Mouse (Mus musculus): Measurements from ENCODE around the gene Iscu. TPM values are rescaled to one million over a fixed set of nuclear protein-coding genes. Genes with fewer than 3 reads are reported as not detected.

Gene Iscu
- polyA plus RNA-seq (2012; rRNA removed) = 79.0 and 86.3 TPM in 2 replicates

GRCm38 (mm10) chr5:113772450-113772895 lies at the start of gene Iscu, which contains the start of gene Sart3:
Gene Iscu (plus strand): TSS chr5:113772748.
Gene Sart3 (minus strand): TSS chr5:113772510.
- WGBS = under 1% methylated on average over 49 of the region's 49 CpGs
- peak; percentile 80 for DNase-seq (ENCODE audit: low read depth, low spot score)

- WGBS = 34% methylated on average over 8 of the region's 8 CpGs
- DNase-seq (ENCODE audit: low read depth, low spot score) = no peak
Observed at GRCm38 (mm10) chr5:113723567-113724237, 48.8 kb upstream of the Iscu start.

- 5% methylated on average over 15 of the region's 15 CpGs for WGBS
- peak; percentile 29 for DNase-seq (ENCODE audit: low read depth, low spot score)
Observed at GRCm38 (mm10) chr5:113724446-113724845, 48.1 kb upstream of the Iscu start, which contains the start of gene 1700069L16Rik. Gene 1700069L16Rik (minus strand): TSS chr5:113724772.

- WGBS = 61% methylated on average over 12 of the region's 12 CpGs
- DNase-seq (ENCODE audit: low read depth, low spot score) = no peak
Observed at GRCm38 (mm10) chr5:113725417-113725816, 47.1 kb upstream of the Iscu start.

GRCm38 (mm10) chr5:113726618-113727017 lies 45.9 kb upstream of the Iscu start:
- WGBS = 66% methylated on average over 6 of the region's 6 CpGs
- no peak for DNase-seq (ENCODE audit: low read depth, low spot score)

GRCm38 (mm10) chr5:113727238-113727637 lies 45.3 kb upstream of the Iscu start:
- DNase-seq (ENCODE audit: low read depth, low spot score) = no peak
- WGBS = 55% methylated on average over 12 of the region's 12 CpGs

- WGBS = 84% methylated on average over 7 of the region's 7 CpGs
Observed at GRCm38 (mm10) chr5:113728011-113728410, 44.5 kb upstream of the Iscu start.

GRCm38 (mm10) chr5:113728691-113729090 lies 43.9 kb upstream of the Iscu start:
- WGBS = 86% methylated on average over 7 of the region's 7 CpGs
- DNase-seq (ENCODE audit: low read depth, low spot score) = no peak

More at GRCm38 (mm10) chr5:113728011-113728410, 44.5 kb upstream of the Iscu start:
- no peak for DNase-seq (ENCODE audit: low read depth, low spot score)

- no peak for DNase-seq (ENCODE audit: low read depth, low spot score)
- WGBS = 59% methylated on average over 7 of the region's 7 CpGs
Observed at GRCm38 (mm10) chr5:113730641-113731121, 41.9 kb upstream of the Iscu start.

- 75% methylated on average over 7 of the region's 7 CpGs for WGBS
- DNase-seq (ENCODE audit: low read depth, low spot score) = no peak
Observed at GRCm38 (mm10) chr5:113731174-113731573, 41.4 kb upstream of the Iscu start.

- DNase-seq (ENCODE audit: low read depth, low spot score) = no peak
- 29% methylated on average over 6 of the region's 6 CpGs for whole genome bisulfite sequencing
Observed at GRCm38 (mm10) chr5:113732182-113732581, 40.4 kb upstream of the Iscu start.

GRCm38 (mm10) chr5:113734376-113734775 lies 38.2 kb upstream of the Iscu start:
- DNase-seq (ENCODE audit: low read depth, low spot score) = no peak
- 66% methylated on average over 5 of the region's 5 CpGs for WGBS

- no peak for DNase-seq (ENCODE audit: low read depth, low spot score)
- WGBS = 15% methylated on average over 7 of the region's 7 CpGs
Observed at GRCm38 (mm10) chr5:113735023-113735344, 37.6 kb upstream of the Iscu start.

GRCm38 (mm10) chr5:113735345-113736112 lies 37.0 kb upstream of the Iscu start, which contains the start of gene Ficd:
Gene Ficd (plus strand): TSS chr5:113735803.
- WGBS = under 1% methylated on average over 71 of the region's 71 CpGs
- peak; percentile 87 for DNase-seq (ENCODE audit: low read depth, low spot score)

- 2% methylated on average over 10 of the region's 10 CpGs for WGBS
- no peak for DNase-seq (ENCODE audit: low read depth, low spot score)
Observed at GRCm38 (mm10) chr5:113736113-113736502, 36.4 kb upstream of the Iscu start.

- 40% methylated on average over 15 of the region's 15 CpGs for WGBS
- no peak for DNase-seq (ENCODE audit: low read depth, low spot score)
Observed at GRCm38 (mm10) chr5:113736522-113737164, 35.9 kb upstream of the Iscu start.

- 87% methylated on average over 11 of the region's 11 CpGs for WGBS
- DNase-seq (ENCODE audit: low read depth, low spot score) = no peak
Observed at GRCm38 (mm10) chr5:113737607-113738237, 34.8 kb upstream of the Iscu start.

GRCm38 (mm10) chr5:113747629-113748028 lies 24.9 kb upstream of the Iscu start:
- 97% methylated on average over 5 of the region's 5 CpGs for WGBS
- no peak for DNase-seq (ENCODE audit: low read depth, low spot score)

GRCm38 (mm10) chr5:113748556-113749331 lies 23.8 kb upstream of the Iscu start:
- no peak for DNase-seq (ENCODE audit: low read depth, low spot score)
- 95% methylated on average over 13 of the region's 13 CpGs for WGBS

Data from large intestine, adult 2 months (tissue).